Mouse (Mus musculus): Measurements from ENCODE around the gene Arhgap42. TPM values are rescaled to one million over a fixed set of nuclear protein-coding genes. Genes with fewer than 3 reads are reported as not detected.

Arhgap42 gene
- polyA plus RNA-seq, 1 experiment = 9.7 TPM

- no peak for DNase-seq (ENCODE audit: low read depth)
- TF ChIP-seq CTCF (IDR thresholded peaks at IDR 0.05; ENCODE audit: borderline replicate concordance, extremely low read depth, insufficient read depth, insufficient read length) = no peak
- no peak for TF ChIP-seq POLR2A (IDR thresholded peaks at IDR 0.05; ENCODE audit: borderline replicate concordance, extremely low read depth, insufficient read depth, insufficient read length, poor library complexity, severe bottlenecking)
Measured at GRCm38 (mm10) chr9:9208205-9208604, 30.7 kb downstream of the Arhgap42 start.

- TF ChIP-seq CTCF (IDR thresholded peaks at IDR 0.05; ENCODE audit: borderline replicate concordance, extremely low read depth, insufficient read depth, insufficient read length) (no peak), POLR2A (IDR thresholded peaks at IDR 0.05; ENCODE audit: borderline replicate concordance, extremely low read depth, insufficient read depth, insufficient read length, poor library complexity, severe bottlenecking) (no peak)
- DNase-seq (ENCODE audit: low read depth) = no peak
Measured at GRCm38 (mm10) chr9:9207251-9207650, 31.6 kb downstream of the Arhgap42 start.

- no peak for DNase-seq (ENCODE audit: low read depth)
- TF ChIP-seq CTCF (IDR thresholded peaks at IDR 0.05; ENCODE audit: borderline replicate concordance, extremely low read depth, insufficient read depth, insufficient read length) (no peak), POLR2A (IDR thresholded peaks at IDR 0.05; ENCODE audit: borderline replicate concordance, extremely low read depth, insufficient read depth, insufficient read length, poor library complexity, severe bottlenecking) (no peak)
Measured at GRCm38 (mm10) chr9:9200827-9201388, 38.0 kb downstream of the Arhgap42 start.

GRCm38 (mm10) chr9:9199170-9199841 lies 39.6 kb downstream of the Arhgap42 start:
- TF ChIP-seq CTCF (IDR thresholded peaks at IDR 0.05; ENCODE audit: borderline replicate concordance, extremely low read depth, insufficient read depth, insufficient read length) (no peak), POLR2A (IDR thresholded peaks at IDR 0.05; ENCODE audit: borderline replicate concordance, extremely low read depth, insufficient read depth, insufficient read length, poor library complexity, severe bottlenecking) (no peak)
- no peak for DNase-seq (ENCODE audit: low read depth)

GRCm38 (mm10) chr9:9198645-9199044 lies 40.3 kb downstream of the Arhgap42 start:
- DNase-seq (ENCODE audit: low read depth) = peak; percentile 18
- TF ChIP-seq POLR2A (IDR thresholded peaks at IDR 0.05; ENCODE audit: borderline replicate concordance, extremely low read depth, insufficient read depth, insufficient read length, poor library complexity, severe bottlenecking) = no peak
- no peak for TF ChIP-seq CTCF (IDR thresholded peaks at IDR 0.05; ENCODE audit: borderline replicate concordance, extremely low read depth, insufficient read depth, insufficient read length)

- DNase-seq (ENCODE audit: low read depth) = peak; percentile 41
- TF ChIP-seq CTCF (IDR thresholded peaks at IDR 0.05; ENCODE audit: borderline replicate concordance, extremely low read depth, insufficient read depth, insufficient read length) = no peak
- TF ChIP-seq POLR2A (IDR thresholded peaks at IDR 0.05; ENCODE audit: borderline replicate concordance, extremely low read depth, insufficient read depth, insufficient read length, poor library complexity, severe bottlenecking) = no peak
Measured at GRCm38 (mm10) chr9:9196046-9196445, 42.9 kb downstream of the Arhgap42 start.

- no peak for DNase-seq (ENCODE audit: low read depth)
- no peak for TF ChIP-seq POLR2A (IDR thresholded peaks at IDR 0.05; ENCODE audit: borderline replicate concordance, extremely low read depth, insufficient read depth, insufficient read length, poor library complexity, severe bottlenecking)
- TF ChIP-seq CTCF (IDR thresholded peaks at IDR 0.05; ENCODE audit: borderline replicate concordance, extremely low read depth, insufficient read depth, insufficient read length) = no peak
Measured at GRCm38 (mm10) chr9:9194496-9194895, 44.4 kb downstream of the Arhgap42 start.

- TF ChIP-seq POLR2A (IDR thresholded peaks at IDR 0.05; ENCODE audit: borderline replicate concordance, extremely low read depth, insufficient read depth, insufficient read length, poor library complexity, severe bottlenecking) (no peak), CTCF (IDR thresholded peaks at IDR 0.05; ENCODE audit: borderline replicate concordance, extremely low read depth, insufficient read depth, insufficient read length) (no peak)
- DNase-seq (ENCODE audit: low read depth) = no peak
Measured at GRCm38 (mm10) chr9:9192716-9193115, 46.2 kb downstream of the Arhgap42 start.

- DNase-seq (ENCODE audit: low read depth) = no peak
- no peak for TF ChIP-seq POLR2A (IDR thresholded peaks at IDR 0.05; ENCODE audit: borderline replicate concordance, extremely low read depth, insufficient read depth, insufficient read length, poor library complexity, severe bottlenecking)
- no peak for TF ChIP-seq CTCF (IDR thresholded peaks at IDR 0.05; ENCODE audit: borderline replicate concordance, extremely low read depth, insufficient read depth, insufficient read length)
Measured at GRCm38 (mm10) chr9:9190835-9191234, 48.1 kb downstream of the Arhgap42 start.

- no peak for TF ChIP-seq CTCF (IDR thresholded peaks at IDR 0.05; ENCODE audit: borderline replicate concordance, extremely low read depth, insufficient read depth, insufficient read length)
- TF ChIP-seq POLR2A (IDR thresholded peaks at IDR 0.05; ENCODE audit: borderline replicate concordance, extremely low read depth, insufficient read depth, insufficient read length, poor library complexity, severe bottlenecking) = no peak
- DNase-seq (ENCODE audit: low read depth) = no peak
Measured at GRCm38 (mm10) chr9:9188167-9188566, 50.7 kb downstream of the Arhgap42 start.

GRCm38 (mm10) chr9:9177745-9178144 lies 61.2 kb downstream of the Arhgap42 start:
- no peak for DNase-seq (ENCODE audit: low read depth)
- TF ChIP-seq POLR2A (IDR thresholded peaks at IDR 0.05; ENCODE audit: borderline replicate concordance, extremely low read depth, insufficient read depth, insufficient read length, poor library complexity, severe bottlenecking) (no peak), CTCF (IDR thresholded peaks at IDR 0.05; ENCODE audit: borderline replicate concordance, extremely low read depth, insufficient read depth, insufficient read length) (no peak)

- TF ChIP-seq POLR2A (IDR thresholded peaks at IDR 0.05; ENCODE audit: borderline replicate concordance, extremely low read depth, insufficient read depth, insufficient read length, poor library complexity, severe bottlenecking) = no peak
- no peak for TF ChIP-seq CTCF (IDR thresholded peaks at IDR 0.05; ENCODE audit: borderline replicate concordance, extremely low read depth, insufficient read depth, insufficient read length)
- no peak for DNase-seq (ENCODE audit: low read depth)
Measured at GRCm38 (mm10) chr9:9174924-9175323, 64.0 kb downstream of the Arhgap42 start.

Data from brain, embryonic 14.5 days (tissue).